Mouse (Mus musculus): ENCODE data around the gene Rbm24. TPM values are rescaled to one million over a fixed set of nuclear protein-coding genes. Genes with fewer than 3 reads are reported as not detected.

The Rbm24 gene
- polyA plus RNA-seq, 2 experiments: 12.8 to 27.1 TPM

- H3K27ac ChIP-seq (replicated peaks; ENCODE audit: low read depth, low read length): no peak overlapping the region
- WGBS: 82% methylated on average over 4 of the region's 4 CpGs
- no peak for TF ChIP-seq POLR2A (IDR thresholded peaks at IDR 0.05; ENCODE audit: borderline replicate concordance, extremely low read depth, insufficient read depth, insufficient read length)
- H3K36me3 ChIP-seq (ENCODE audit: control insufficient read depth, insufficient read depth, low read length): no peaks in the 10 kb centered on the region
- H3K4me3 ChIP-seq (replicated peaks; ENCODE audit: low read length): no peak overlapping the region
- H3K27me3 ChIP-seq (ENCODE audit: control insufficient read depth, insufficient read depth, low read length): no peaks in the 10 kb centered on the region
- H3K9me3 ChIP-seq (ENCODE audit: control insufficient read depth, low read length): no peaks in the 10 kb centered on the region
- no peaks in the 10 kb centered on the region for H3K4me1 ChIP-seq (ENCODE audit: control insufficient read depth, insufficient read depth, low read length)
- H3K9ac ChIP-seq (ENCODE audit: low read depth, low read length, severe bottlenecking): no peak overlapping the region
- ATAC-seq (ENCODE audit: low FRiP score, low read depth) (no peak), DNase-seq (ENCODE audit: low spot score) (no peak)
- no peak overlapping the region for H3K4me2 ChIP-seq (replicated peaks; ENCODE audit: low read depth, low read length, severe bottlenecking)
Measured at GRCm38 (mm10) chr13:46449955-46450354, 31.7 kb downstream of the Rbm24 start.

- WGBS: 71% methylated on average over 7 of the region's 7 CpGs
- Histone ChIP-seq H3K27ac (replicated peaks; ENCODE audit: low read depth, low read length) (no peak overlapping the region), H3K36me3 (ENCODE audit: control insufficient read depth, insufficient read depth, low read length) (no peaks in the 10 kb centered on the region), H3K4me3 (replicated peaks; ENCODE audit: low read length) (no peak overlapping the region), H3K9ac (ENCODE audit: low read depth, low read length, severe bottlenecking) (no peak overlapping the region), H3K9me3 (ENCODE audit: control insufficient read depth, low read length) (no peaks in the 10 kb centered on the region), H3K27me3 (ENCODE audit: control insufficient read depth, insufficient read depth, low read length) (no peaks in the 10 kb centered on the region), H3K4me2 (replicated peaks; ENCODE audit: low read depth, low read length, severe bottlenecking) (no peak overlapping the region), H3K4me1 (ENCODE audit: control insufficient read depth, insufficient read depth, low read length) (no peaks in the 10 kb centered on the region)
- ATAC-seq (ENCODE audit: low FRiP score, low read depth): no peak
- no peak for DNase-seq (ENCODE audit: low spot score)
- TF ChIP-seq POLR2A (IDR thresholded peaks at IDR 0.05; ENCODE audit: borderline replicate concordance, extremely low read depth, insufficient read depth, insufficient read length): no peak
Measured at GRCm38 (mm10) chr13:46450623-46451022, 32.4 kb downstream of the Rbm24 start.

- ATAC-seq (ENCODE audit: low FRiP score, low read depth) (no peak), DNase-seq (ENCODE audit: low spot score) (no peak)
- no peak overlapping the region for H3K4me3 ChIP-seq (replicated peaks; ENCODE audit: low read length)
- no peak overlapping the region for H3K4me2 ChIP-seq (replicated peaks; ENCODE audit: low read depth, low read length, severe bottlenecking)
- 59% methylated on average over 3 of the region's 3 CpGs for WGBS
- H3K27me3 ChIP-seq (ENCODE audit: control insufficient read depth, insufficient read depth, low read length): no peaks in the 10 kb centered on the region
- no peaks in the 10 kb centered on the region for H3K36me3 ChIP-seq (ENCODE audit: control insufficient read depth, insufficient read depth, low read length)
- H3K4me1 ChIP-seq (ENCODE audit: control insufficient read depth, insufficient read depth, low read length): no peaks in the 10 kb centered on the region
- no peak for TF ChIP-seq POLR2A (IDR thresholded peaks at IDR 0.05; ENCODE audit: borderline replicate concordance, extremely low read depth, insufficient read depth, insufficient read length)
- H3K9ac ChIP-seq (ENCODE audit: low read depth, low read length, severe bottlenecking): no peak overlapping the region
- no peaks in the 10 kb centered on the region for H3K9me3 ChIP-seq (ENCODE audit: control insufficient read depth, low read length)
- no peak overlapping the region for H3K27ac ChIP-seq (replicated peaks; ENCODE audit: low read depth, low read length)
Measured at GRCm38 (mm10) chr13:46451548-46451947, 33.3 kb downstream of the Rbm24 start.

GRCm38 (mm10) chr13:46459546-46459945 is 41.3 kb downstream of the Rbm24 start:
- Histone ChIP-seq H3K27ac (replicated peaks; ENCODE audit: low read depth, low read length) (no peak overlapping the region), H3K4me3 (replicated peaks; ENCODE audit: low read length) (no peak overlapping the region), H3K4me2 (replicated peaks; ENCODE audit: low read depth, low read length, severe bottlenecking) (no peak overlapping the region), H3K36me3 (ENCODE audit: control insufficient read depth, insufficient read depth, low read length) (no peaks in the 10 kb centered on the region), H3K4me1 (ENCODE audit: control insufficient read depth, insufficient read depth, low read length) (no peaks in the 10 kb centered on the region), H3K9me3 (ENCODE audit: control insufficient read depth, low read length) (no peaks in the 10 kb centered on the region), H3K9ac (ENCODE audit: low read depth, low read length, severe bottlenecking) (no peak overlapping the region), H3K27me3 (ENCODE audit: control insufficient read depth, insufficient read depth, low read length) (no peaks in the 10 kb centered on the region)
- WGBS: 61% methylated on average over 10 of the region's 10 CpGs
- DNase-seq (ENCODE audit: low spot score): no peak
- no peak for ATAC-seq (ENCODE audit: low FRiP score, low read depth)
- TF ChIP-seq POLR2A (IDR thresholded peaks at IDR 0.05; ENCODE audit: borderline replicate concordance, extremely low read depth, insufficient read depth, insufficient read length): no peak

- WGBS: 98% methylated on average over 4 of the region's 4 CpGs
- Histone ChIP-seq H3K9ac (ENCODE audit: low read depth, low read length, severe bottlenecking) (no peak overlapping the region), H3K4me3 (replicated peaks; ENCODE audit: low read length) (no peak overlapping the region), H3K4me1 (ENCODE audit: control insufficient read depth, insufficient read depth, low read length) (no peaks in the 10 kb centered on the region), H3K36me3 (ENCODE audit: control insufficient read depth, insufficient read depth, low read length) (no peaks in the 10 kb centered on the region), H3K27me3 (ENCODE audit: control insufficient read depth, insufficient read depth, low read length) (no peaks in the 10 kb centered on the region), H3K9me3 (ENCODE audit: control insufficient read depth, low read length) (no peaks in the 10 kb centered on the region), H3K27ac (replicated peaks; ENCODE audit: low read depth, low read length) (no peak overlapping the region), H3K4me2 (replicated peaks; ENCODE audit: low read depth, low read length, severe bottlenecking) (no peak overlapping the region)
- no peak for TF ChIP-seq POLR2A (IDR thresholded peaks at IDR 0.05; ENCODE audit: borderline replicate concordance, extremely low read depth, insufficient read depth, insufficient read length)
- ATAC-seq (ENCODE audit: low FRiP score, low read depth): no peak
- DNase-seq (ENCODE audit: low spot score): no peak
Measured at GRCm38 (mm10) chr13:46462280-46462679, 44.0 kb downstream of the Rbm24 start.

GRCm38 (mm10) chr13:46463764-46464163 is 45.5 kb downstream of the Rbm24 start:
- H3K9me3 ChIP-seq (ENCODE audit: control insufficient read depth, low read length): no peaks in the 10 kb centered on the region
- WGBS: 70% methylated on average over 3 of the region's 3 CpGs
- DNase-seq (ENCODE audit: low spot score): no peak
- TF ChIP-seq POLR2A (IDR thresholded peaks at IDR 0.05; ENCODE audit: borderline replicate concordance, extremely low read depth, insufficient read depth, insufficient read length): no peak
- no peak for ATAC-seq (ENCODE audit: low FRiP score, low read depth)
- no peaks in the 10 kb centered on the region for H3K36me3 ChIP-seq (ENCODE audit: control insufficient read depth, insufficient read depth, low read length)
- H3K27ac ChIP-seq (replicated peaks; ENCODE audit: low read depth, low read length): no peak overlapping the region
- H3K27me3 ChIP-seq (ENCODE audit: control insufficient read depth, insufficient read depth, low read length): no peaks in the 10 kb centered on the region
- no peak overlapping the region for H3K4me2 ChIP-seq (replicated peaks; ENCODE audit: low read depth, low read length, severe bottlenecking)
- H3K9ac ChIP-seq (ENCODE audit: low read depth, low read length, severe bottlenecking): no peak overlapping the region
- H3K4me3 ChIP-seq (replicated peaks; ENCODE audit: low read length): no peak overlapping the region
- no peaks in the 10 kb centered on the region for H3K4me1 ChIP-seq (ENCODE audit: control insufficient read depth, insufficient read depth, low read length)
